Mouse (Mus musculus): Measurements from ENCODE around the gene Trappc12. TPM values are rescaled to one million over a fixed set of nuclear protein-coding genes. Genes with fewer than 3 reads are reported as not detected.

Gene Trappc12
- 10 to 100 TPM; 67.0 to 71.4 TPM for total RNA-seq (2023)

GRCm38 (mm10) chr12:28750021-28750633, at the start of gene Trappc12:
Gene Trappc12 (minus strand): TSS chr12:28750472.

GRCm38 (mm10) chr12:28751508-28752263, 1.4 kb upstream of the Trappc12 start, which contains the start of gene Eipr1:
Gene Eipr1 (plus strand): TSS chr12:28751803.

GRCm38 (mm10) chr12:28675121-28675924, 74.9 kb downstream of the Trappc12 start, which contains the start of gene Adi1:
Gene Adi1 (plus strand): TSS chr12:28675231.

GRCm38 (mm10) chr12:28649141-28650110, 100.8 kb downstream of the Trappc12 start, which contains the start of gene Rnaseh1:
Gene Rnaseh1 (plus strand): TSS chr12:28649602.

Other genes with a start within 250 kb of the Trappc12 start
- gene Dcdc2c, start 198.1 kb downstream of the Trappc12 start, total RNA-seq (2023) = under 1 TPM; 0.53 to 0.76 TPM
- not detected for gene Allc, start 167.9 kb downstream of the Trappc12 start, total RNA-seq (2023)
- gene Colec11, start 127.1 kb downstream of the Trappc12 start, total RNA-seq (2023) = under 1 TPM in 1 of 2 experiments, not detected in 1; 0.41 TPM
- 1,000 to 10,000 TPM; 1,327 to 1,460 TPM for gene Rps7, start 114.5 kb downstream of the Trappc12 start, total RNA-seq (2023)
- gene Rnaseh1, start 100.9 kb downstream of the Trappc12 start, total RNA-seq (2023) = 10 to 100 TPM; 22.6 to 26.4 TPM
- 10 to 100 TPM; 49.9 to 51.3 TPM for gene Adi1, start 75.2 kb downstream of the Trappc12 start, total RNA-seq (2023)
- gene Eipr1, start 1.3 kb upstream of the Trappc12 start, total RNA-seq (2023) = 10 to 100 TPM; 46.2 to 52.4 TPM

Measured in T-cell, adult 66 days (primary cell).